Mouse (Mus musculus) MEL (cell line): ENCODE measurements around the gene Chadl. TPM values are rescaled to one million over a fixed set of nuclear protein-coding genes. Genes with fewer than 3 reads are reported as not detected.

Experiments
- DNase-seq: peaks from one replicate; pipeline ENCODE4 v3.0.0; 2011; ENCODE audit warnings: low read depth, low spot score
- H3K27ac ChIP-seq: 2 replicates; pipeline ENCODE4 v1.5.1; 2012; ENCODE audit warnings: low read depth, mild to moderate bottlenecking, control low read depth, low read length, moderate library complexity; ENCODE audit not compliant: control insufficient read depth
- H3K27me3 ChIP-seq, 2 experiments: fragments of 150-350 bp in 1 of 2; sonication (generic) in 1 of 2; 2 replicates each; pipeline ENCODE4 v1.6.1; 2012; ENCODE audit warnings: low read length in 2 of 2, mild to moderate bottlenecking in 2 of 2, improper control_type of control experiment in 1 of 2, moderate library complexity in 1 of 2; ENCODE audit not compliant: insufficient read depth in 2 of 2, control insufficient read depth in 1 of 2
- H3K36me3 ChIP-seq, 2 experiments: 2 replicates each; pipeline ENCODE4 v1.6.1; 2012 to 2014; ENCODE audit warnings: low read length in 2 of 2, improper control_type of control experiment in 1 of 2, inconsistent platforms in 1 of 2, mild to moderate bottlenecking in 1 of 2; ENCODE audit not compliant: insufficient read depth in 2 of 2, control insufficient read depth in 1 of 2
- H3K4me1 ChIP-seq, 2 experiments: fragments of 150-350 bp in 1 of 2; sonication (generic) in 1 of 2; 2 replicates each; pipeline ENCODE4 v1.6.1; 2012; ENCODE audit warnings: low read length in 2 of 2, improper control_type of control experiment in 1 of 2, mild to moderate bottlenecking in 1 of 2; ENCODE audit not compliant: insufficient read depth in 2 of 2, control insufficient read depth in 1 of 2
- H3K4me3 ChIP-seq, 2 experiments: fragments of 150-350 bp in 1 of 2; sonication (generic) in 1 of 2; 2 replicates each; pipeline ENCODE4 v1.5.1; 2012; ENCODE audit warnings: low read depth in 2 of 2, low read length in 2 of 2, mild to moderate bottlenecking in 2 of 2, moderate library complexity in 2 of 2, control low read depth in 1 of 2, improper control_type of control experiment in 1 of 2; ENCODE audit not compliant: control insufficient read depth in 1 of 2, insufficient read depth in 1 of 2
- H3K79me2 ChIP-seq: 2 replicates; pipeline ENCODE4 v1.6.1; 2012; ENCODE audit warnings: mild to moderate bottlenecking, low read length, moderate library complexity; ENCODE audit not compliant: control insufficient read depth, poor library complexity, insufficient read depth
- H3K9ac ChIP-seq: 2 replicates; pipeline ENCODE4 v1.6.1; 2012; ENCODE audit warnings: low read depth, mild to moderate bottlenecking, control low read depth, low read length, moderate library complexity; ENCODE audit not compliant: control insufficient read depth, poor library complexity, severe bottlenecking
- H3K9me3 ChIP-seq: fragments of 150-350 bp; sonication (generic); replicated peaks from 2 replicates; pipeline ENCODE4 v1.6.1; 2012; ENCODE audit warnings: mild to moderate bottlenecking, low read length, improper control_type of control experiment, moderate library complexity; ENCODE audit not compliant: insufficient read depth
- CHD2 ChIP-seq: IDR thresholded peaks from 2 replicates; pipeline ENCODE4 v1.6.1; 2011; ENCODE audit warnings: low read length, improper control_type of control experiment
- CTCF ChIP-seq, 3 experiments: IDR thresholded peaks in 2 of 3; conservative IDR thresholded peaks in 1 of 3; 2 replicates each; pipeline ENCODE4 v1.5.1; 2011 to 2012; ENCODE audit warnings: low read length in 3 of 3, low read depth in 2 of 3, mild to moderate bottlenecking in 2 of 3, improper control_type of control experiment in 1 of 3, inconsistent platforms in 1 of 3, mixed read lengths in 1 of 3, moderate library complexity in 1 of 3; ENCODE audit not compliant: control insufficient read depth in 1 of 3, insufficient read depth in 1 of 3, poor library complexity in 1 of 3, severe bottlenecking in 1 of 3
- ELF1 ChIP-seq: IDR thresholded peaks from 2 replicates; pipeline ENCODE4 v1.6.1; 2014; ENCODE audit warnings: low read depth, mild to moderate bottlenecking, inconsistent platforms, low read length, improper control_type of control experiment, moderate library complexity
- GABPA ChIP-seq: IDR thresholded peaks from 2 replicates; pipeline ENCODE4 v1.6.1; 2012; ENCODE audit warnings: low read depth, mild to moderate bottlenecking, inconsistent platforms, low read length, improper control_type of control experiment, moderate library complexity
- GATA1 ChIP-seq: IDR thresholded peaks from 2 replicates; pipeline ENCODE4 v1.6.1; 2011; ENCODE audit warnings: low read depth, low read length, improper control_type of control experiment
- KAT2A ChIP-seq: conservative IDR thresholded peaks from 2 replicates; pipeline ENCODE4 v1.6.1; 2012; ENCODE audit warnings: low read depth, low read length, improper control_type of control experiment, inconsistent platforms
- MXI1 ChIP-seq: IDR thresholded peaks from 2 replicates; pipeline ENCODE4 v1.6.1; 2011; ENCODE audit warnings: mild to moderate bottlenecking, low read depth, low read length, improper control_type of control experiment
- MYB ChIP-seq: IDR thresholded peaks from 2 replicates; pipeline ENCODE4 v1.6.1; 2011; ENCODE audit warnings: mild to moderate bottlenecking, low read depth, low read length, improper control_type of control experiment
- NRF1 ChIP-seq: IDR thresholded peaks from 2 replicates; pipeline ENCODE4 v1.6.1; 2014; ENCODE audit warnings: low read depth, mild to moderate bottlenecking, inconsistent platforms, low read length, improper control_type of control experiment, moderate library complexity; ENCODE audit not compliant: poor library complexity, insufficient read depth, severe bottlenecking
- POLR2A ChIP-seq, 2 experiments: IDR thresholded peaks; 2 replicates each; pipeline ENCODE4 v1.6.1; 2011 to 2012; ENCODE audit warnings: low read length in 2 of 2, mild to moderate bottlenecking in 2 of 2, control low read depth in 1 of 2, improper control_type of control experiment in 1 of 2, low read depth in 1 of 2, moderate library complexity in 1 of 2; ENCODE audit not compliant: control insufficient read depth in 1 of 2, insufficient read depth in 1 of 2, poor library complexity in 1 of 2
- POLR2AphosphoS2 ChIP-seq: IDR thresholded peaks from 2 replicates; pipeline ENCODE4 v1.6.1; 2011; ENCODE audit warnings: low read length, improper control_type of control experiment
- POLR2AphosphoS5 ChIP-seq: IDR thresholded peaks from 2 replicates; pipeline ENCODE4 v1.6.1; 2012; ENCODE audit warnings: low read depth, borderline replicate concordance, mild to moderate bottlenecking, inconsistent platforms, low read length, moderate library complexity, mixed read lengths
- SIN3A ChIP-seq: IDR thresholded peaks from 2 replicates; pipeline ENCODE4 v1.6.1; 2012; ENCODE audit warnings: low read length, improper control_type of control experiment, inconsistent platforms
- TAL1 ChIP-seq: IDR thresholded peaks from 2 replicates; pipeline ENCODE4 v1.6.1; 2012; ENCODE audit warnings: mild to moderate bottlenecking, inconsistent platforms, low read length, moderate library complexity, mixed read lengths
- TCF12 ChIP-seq: IDR thresholded peaks from 2 replicates; pipeline ENCODE4 v1.6.1; 2014; ENCODE audit warnings: low read depth, mild to moderate bottlenecking, inconsistent platforms, low read length, improper control_type of control experiment, moderate library complexity
- USF1 ChIP-seq: IDR thresholded peaks from 2 replicates; pipeline ENCODE4 v1.6.1; 2014; ENCODE audit warnings: low read depth, mild to moderate bottlenecking, inconsistent platforms, low read length, improper control_type of control experiment, moderate library complexity
- USF2 ChIP-seq, 2 experiments: IDR thresholded peaks; 2 replicates each; pipeline ENCODE4 v1.6.1; 2011 to 2012; ENCODE audit warnings: improper control_type of control experiment in 2 of 2, low read length in 2 of 2, borderline replicate concordance in 1 of 2, inconsistent platforms in 1 of 2, low read depth in 1 of 2, mild to moderate bottlenecking in 1 of 2; ENCODE audit not compliant: insufficient read depth in 1 of 2
- ZC3H11A ChIP-seq: IDR thresholded peaks from 2 replicates; pipeline ENCODE4 v1.6.1; 2012; ENCODE audit warnings: low read depth, mild to moderate bottlenecking, inconsistent platforms, low read length, improper control_type of control experiment
- ZMIZ1 ChIP-seq: IDR thresholded peaks from 2 replicates; pipeline ENCODE4 v1.6.1; 2012; ENCODE audit warnings: low read depth, mild to moderate bottlenecking, inconsistent platforms, low read length, improper control_type of control experiment, moderate library complexity
- polyA plus RNA-seq, 2 experiments: library from polyadenylated mRNA; stranded (reverse) in 1 of 2; unstranded in 1 of 2; fragments of >175 nt in 1 of 2; fragments of >200 nt in 1 of 2; gene quantifications; 2 replicates each; pipeline versions ENCODE4 v1.2.1 to v1.2.4; 2012; ENCODE audit warnings: low replicate concordance in 2 of 2, low read depth in 1 of 2; ENCODE audit not compliant: insufficient read length in 2 of 2, insufficient read depth in 1 of 2, missing spikeins in 1 of 2
- total RNA-seq: library from RNA; depleted of rRNA; stranded (reverse); fragments of 300-350 nt; gene quantifications from 2 replicates; pipeline ENCODE4 v1.2.3, GENCODE M21; 2012

Chadl gene
- total and polyA plus RNA-seq, 3 experiments, result 0.42 to 0.72 TPM; not detected in 1

GRCm38 (mm10) chr15:81723653-81724052 is 26.6 kb upstream of the Chadl start:
- Histone ChIP-seq H3K36me3 (peaks cover 19 to 50% of the 10 kb centered on the region in 2 experiments), H3K27me3 (no peaks in the 10 kb centered on the region), H3K4me3 (no peak overlapping the region), H3K9me3 (no peaks in the 10 kb centered on the region), H3K79me2 (peaks cover 39% of the 10 kb centered on the region), H3K9ac (no peak overlapping the region), H3K4me1 (peaks cover 0 to 3% of the 10 kb centered on the region in 2 experiments; a peak in 1 of 4 replicates), H3K27ac (no peak overlapping the region)
- TF ChIP-seq POLR2AphosphoS5, result no peak
- no peak for TF ChIP-seq SIN3A
- no peak for DNase-seq

DNA sequence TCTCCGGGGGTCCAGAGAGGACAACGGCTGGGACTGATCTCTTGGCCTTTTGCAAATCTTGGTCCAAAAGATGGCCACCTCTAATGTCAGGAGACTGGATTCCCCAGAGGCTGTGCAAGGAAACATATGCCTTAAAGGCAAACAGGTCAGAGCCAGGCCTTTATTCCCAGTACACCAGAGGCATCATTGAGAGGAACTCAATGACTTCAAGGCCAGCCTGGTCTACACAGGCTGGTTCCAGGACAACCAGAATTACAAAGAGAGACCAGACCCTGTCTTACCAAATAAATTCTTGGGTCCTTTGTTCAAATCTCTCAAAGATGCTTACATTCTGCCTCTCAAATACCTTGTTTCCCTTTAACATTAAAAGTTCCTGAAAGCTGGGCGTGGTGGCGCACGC is 25.3 kb upstream of the Chadl start:
- Histone ChIP-seq H3K4me1 (no peaks in the 10 kb centered on the region; a peak in 1 of 4 replicates), H3K9ac (no peak overlapping the region), H3K27me3 (no peaks in the 10 kb centered on the region), H3K4me3 (no peak overlapping the region), H3K79me2 (peaks cover 27% of the 10 kb centered on the region), H3K9me3 (no peaks in the 10 kb centered on the region), H3K27ac (no peak overlapping the region), H3K36me3 (peaks cover 9 to 48% of the 10 kb centered on the region in 2 experiments)
- no peak for DNase-seq
- TF ChIP-seq MXI1 (no peak), CHD2 (no peak), ZC3H11A (no peak), ZMIZ1 (no peak), GATA1 (no peak), USF1 (no peak), POLR2A (IDR thresholded peaks at IDR 0.05; ENCODE audit: control insufficient read depth in 1 of 2, insufficient read depth in 1 of 2, low read depth in 1 of 2, low read length in 2 of 2, poor library complexity in 1 of 2) (no peak), TCF12 (no peak), TAL1 (no peak), ELF1 (no peak), NRF1 (no peak), KAT2A (no peak), POLR2AphosphoS5 (no peak), POLR2AphosphoS2 (no peak), MYB (no peak), GABPA (no peak), CTCF (IDR thresholded peaks at IDR 0.05 in 2 of 3, conservative IDR thresholded peaks at IDR 0.05 in 1 of 3; ENCODE audit: control insufficient read depth in 1 of 3, insufficient read depth in 1 of 3, low read depth in 2 of 3, low read length in 3 of 3, poor library complexity in 1 of 3, severe bottlenecking in 1 of 3) (no peak), USF2 (IDR thresholded peaks at IDR 0.05; ENCODE audit: borderline replicate concordance in 1 of 2, insufficient read depth in 1 of 2, low read depth in 1 of 2, low read length in 2 of 2) (no peak)
